Mouse (Mus musculus) retina, adult 2 months (tissue): ENCODE results near the gene Sirpa.

Source experiments
- DNase-seq: peaks from one replicate; pipeline ENCODE4 v3.0.0-alpha.2; 2012; ENCODE audit warnings: low read depth, low spot score

The Sirpa gene

DNA sequence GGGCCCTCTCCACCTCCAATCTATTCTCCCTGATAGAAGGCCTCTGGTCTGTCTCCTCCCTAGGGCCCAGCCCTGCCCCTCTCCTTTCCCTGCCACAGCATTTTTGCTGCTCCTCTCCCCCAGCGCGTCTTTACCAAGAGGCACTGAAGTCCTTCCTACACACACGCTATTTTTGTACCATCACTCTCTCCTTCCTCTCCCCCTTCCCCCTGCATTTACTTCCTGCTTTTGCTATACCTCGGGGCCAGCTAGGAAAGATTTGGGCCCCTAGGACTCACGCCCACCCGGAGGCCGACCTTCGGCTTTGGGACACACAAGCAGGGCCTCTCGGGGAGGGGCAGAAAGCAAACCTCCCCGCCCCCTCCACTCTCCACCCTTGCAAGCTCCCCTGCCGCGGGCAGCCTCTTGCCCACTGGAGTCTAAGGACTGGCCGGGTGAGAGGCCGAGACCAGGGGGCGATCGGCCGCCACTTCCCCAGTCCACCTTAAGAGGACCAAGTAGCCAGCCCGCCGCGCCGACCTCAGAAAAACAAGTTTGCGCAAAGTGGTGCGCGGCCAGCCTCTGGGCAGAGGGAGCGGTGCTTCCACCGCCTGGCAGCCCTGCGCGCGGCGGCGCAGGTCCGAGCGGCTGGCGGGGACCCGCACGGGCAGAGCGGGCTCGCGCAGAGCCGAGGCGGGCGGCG is at the start of gene Sirpa:
Sirpa (plus strand) TSS at position 377 of the 682 bp plus-strand sequence.
- no peak for DNase-seq

DNA sequence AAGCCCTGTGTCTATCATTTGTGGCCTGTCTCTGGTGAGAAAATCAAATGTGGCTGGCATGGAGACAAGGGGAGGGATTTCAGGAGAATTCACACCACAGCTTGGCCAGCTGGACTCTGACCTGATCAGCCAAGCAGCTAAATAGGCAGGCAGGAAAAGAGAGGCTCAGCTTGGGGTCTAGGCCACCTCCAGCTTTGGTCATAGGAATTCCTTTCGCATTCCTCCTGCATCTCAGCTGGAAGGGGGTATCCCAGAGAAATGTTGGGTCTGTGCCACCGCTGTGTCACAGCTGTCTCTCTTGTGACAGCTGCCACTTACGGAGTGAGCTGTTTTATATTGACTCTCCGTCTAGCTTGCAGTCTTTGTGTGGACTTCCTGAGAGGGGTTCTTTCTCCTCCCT is 48.2 kb upstream of the Sirpa start:
- no peak for DNase-seq

DNA sequence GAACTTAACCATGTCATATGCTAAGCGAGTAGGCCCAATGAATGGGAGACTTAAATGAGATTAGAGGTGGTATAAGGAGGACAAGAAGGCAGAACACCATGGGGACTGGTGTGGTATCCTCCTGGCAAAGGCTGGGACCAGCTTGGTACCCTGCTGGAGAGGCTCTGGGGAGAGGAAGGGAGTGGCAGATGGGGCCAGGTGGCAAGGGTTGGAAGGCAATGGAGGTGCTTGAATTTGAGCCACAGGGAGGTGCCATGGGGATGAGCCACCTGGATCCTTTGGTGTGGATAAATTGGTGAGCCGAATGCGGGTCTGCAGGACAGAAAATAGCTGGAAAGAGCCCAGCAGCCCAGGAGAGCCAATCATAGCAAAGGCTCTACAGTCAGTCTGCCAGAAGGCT is 47.7 kb upstream of the Sirpa start:
- no peak for DNase-seq

DNA sequence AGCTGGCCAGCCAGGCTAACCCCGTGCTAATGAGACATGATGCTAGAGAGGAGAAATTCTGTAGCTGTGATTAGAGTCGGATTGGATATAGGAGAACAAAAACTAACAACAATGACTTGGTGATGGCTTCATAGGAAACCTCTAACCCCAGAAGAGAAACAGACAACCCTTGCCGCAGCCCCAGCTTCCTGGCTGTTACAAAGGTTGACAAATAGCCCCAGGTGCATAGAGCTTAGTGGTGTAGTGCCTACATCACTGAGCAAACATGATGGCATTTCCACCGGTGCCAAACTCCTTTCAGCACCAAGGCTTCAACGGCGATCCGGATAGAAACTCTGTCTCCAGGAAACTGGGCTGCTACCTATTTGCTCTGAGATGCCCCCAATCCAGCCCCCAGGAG is 47.0 kb upstream of the Sirpa start:
- DNase-seq, result no peak

DNA sequence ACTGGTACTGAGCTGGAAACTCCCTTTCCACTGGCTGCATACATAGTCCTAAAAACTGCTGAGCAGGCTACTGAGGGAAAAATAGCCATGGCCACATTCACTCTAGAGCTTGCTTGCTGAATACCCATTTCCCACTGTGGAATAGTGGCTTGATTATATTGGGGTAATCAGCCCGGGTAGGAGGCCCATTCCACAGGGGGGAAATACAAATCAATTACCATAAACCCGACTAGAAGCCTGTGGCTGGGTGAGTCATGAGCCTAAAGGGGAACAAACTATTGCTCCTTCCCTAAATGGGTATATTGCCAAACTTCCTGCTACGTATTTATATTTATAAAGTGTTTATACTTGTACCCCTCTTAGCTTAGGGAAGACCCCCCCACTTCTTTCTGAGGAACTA is 45.9 kb upstream of the Sirpa start:
- no peak for DNase-seq

DNA sequence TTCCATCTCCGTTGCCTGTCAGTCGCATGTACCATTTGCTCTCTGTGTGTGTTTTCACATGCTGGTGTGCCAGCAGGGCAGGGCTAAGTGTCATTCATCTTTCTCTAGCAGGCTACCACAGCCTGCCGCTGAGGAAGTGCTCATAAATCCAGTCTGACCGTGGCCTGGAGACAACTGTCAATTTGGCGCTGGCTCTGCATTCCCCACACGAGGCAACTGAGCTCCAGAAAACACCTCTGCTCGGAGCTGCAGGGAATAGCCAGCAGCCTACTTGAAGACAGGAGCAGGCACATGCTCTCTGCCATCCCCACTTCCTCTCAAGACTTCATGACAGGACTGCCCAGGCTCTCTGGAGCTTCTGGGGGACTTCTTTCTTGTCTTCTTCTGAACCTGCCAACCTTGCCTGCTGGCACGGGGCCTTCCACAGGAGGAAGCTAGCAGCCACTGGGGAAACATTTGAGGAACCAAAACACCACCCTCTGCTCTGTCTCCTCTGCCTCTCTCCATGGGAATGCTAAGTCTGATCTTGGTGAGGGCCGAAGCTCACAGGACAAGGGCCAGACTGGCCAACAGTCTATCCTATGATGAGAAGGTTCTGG is 43.0 kb upstream of the Sirpa start:
- no peak for DNase-seq

DNA sequence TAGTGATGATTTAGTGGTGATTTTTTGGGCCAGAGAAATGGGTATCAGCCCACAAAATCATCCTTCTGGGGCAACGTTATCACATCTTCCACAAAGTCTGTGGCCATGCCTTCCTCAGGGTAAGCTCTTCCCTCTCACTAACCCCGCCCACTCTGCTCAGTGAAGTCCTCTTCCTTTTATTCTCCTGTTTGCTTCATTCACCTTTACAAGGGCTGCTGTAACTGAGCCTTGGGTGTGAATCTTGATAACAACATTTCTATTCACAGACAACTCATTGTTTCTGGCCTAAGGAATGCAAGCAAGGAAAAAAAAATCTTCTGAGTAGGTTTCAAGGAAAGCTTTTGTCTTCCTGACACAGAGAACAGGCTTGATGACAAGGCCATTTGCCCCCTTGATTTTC is 41.9 kb upstream of the Sirpa start:
- no peak for DNase-seq

DNA sequence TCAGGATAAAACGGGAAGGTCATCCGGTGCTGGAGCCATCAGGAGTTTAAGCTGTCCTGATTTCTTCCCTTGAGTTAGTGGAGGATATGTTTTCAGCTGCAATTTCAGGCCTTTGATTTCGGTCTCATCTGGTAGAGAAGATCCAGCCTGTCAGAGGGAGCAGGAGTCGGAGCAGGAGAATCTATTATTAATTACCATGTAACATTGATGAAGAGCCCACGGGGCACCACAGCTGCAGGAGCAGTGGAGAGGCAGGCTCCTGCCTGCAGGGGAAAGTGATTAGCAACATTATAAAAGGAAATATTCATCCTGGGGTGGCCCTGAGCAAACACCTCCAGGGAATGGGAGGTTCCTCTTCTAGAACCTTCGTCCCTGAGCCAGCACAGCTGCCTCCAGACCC is 36.6 kb upstream of the Sirpa start:
- no peak for DNase-seq

DNA sequence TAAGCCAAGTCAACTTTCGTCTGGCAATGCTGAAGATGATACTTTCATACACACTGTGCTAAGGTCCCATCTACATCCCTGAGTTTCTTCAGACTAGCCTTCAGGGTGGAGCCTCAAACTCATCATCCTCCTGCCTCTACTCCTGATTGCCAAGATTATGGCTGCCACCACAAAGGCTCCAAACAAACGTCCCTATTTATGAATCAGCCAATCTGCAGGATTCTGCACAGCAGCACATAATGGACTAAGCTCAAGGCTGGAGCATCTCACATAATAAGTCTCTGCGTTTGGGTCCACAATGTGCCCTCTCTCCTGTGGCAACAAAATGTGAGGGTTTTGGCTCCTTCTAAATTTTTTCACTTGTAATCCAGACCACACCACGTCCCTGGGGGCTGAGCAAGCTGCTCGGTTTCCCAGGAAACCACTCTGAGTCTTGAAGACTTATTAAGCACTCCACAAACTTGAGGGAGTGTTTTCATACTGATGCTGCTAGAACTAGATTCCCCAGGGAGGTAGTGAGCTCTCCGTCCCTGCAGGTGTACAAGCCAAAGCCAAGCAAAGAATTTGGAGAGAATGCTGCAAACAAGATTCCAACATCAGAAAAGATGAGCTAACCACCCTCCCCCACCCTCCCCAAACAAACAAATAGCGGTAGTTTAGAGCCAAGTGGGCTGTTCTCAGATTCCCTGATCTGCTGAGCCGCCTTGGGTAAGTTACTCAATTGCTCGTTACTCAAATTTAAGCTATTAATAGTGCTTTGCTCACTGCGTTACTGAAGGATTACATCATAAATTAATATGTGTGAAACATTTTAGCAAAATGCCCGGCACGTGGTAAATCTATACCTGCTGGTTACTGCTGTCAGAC is 34.4 kb upstream of the Sirpa start:
- DNase-seq, result no peak

DNA sequence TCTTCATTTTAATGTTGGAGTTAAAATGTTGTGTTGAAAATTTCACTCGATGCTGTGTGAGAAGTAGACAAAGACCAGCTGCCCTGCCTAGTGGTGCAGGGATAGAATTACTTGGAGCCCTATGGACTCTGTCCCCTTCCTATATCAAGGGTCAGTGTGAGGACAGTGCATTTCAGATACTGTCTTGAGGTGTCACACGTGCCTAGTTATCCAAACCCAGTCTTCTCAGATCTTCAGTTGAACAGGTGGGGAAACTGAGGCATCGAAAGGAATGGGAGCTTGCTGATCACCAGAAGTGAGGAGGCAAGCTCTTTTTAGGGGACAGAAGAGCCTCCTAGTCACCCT is 33.8 kb upstream of the Sirpa start:
- no peak for DNase-seq

DNA sequence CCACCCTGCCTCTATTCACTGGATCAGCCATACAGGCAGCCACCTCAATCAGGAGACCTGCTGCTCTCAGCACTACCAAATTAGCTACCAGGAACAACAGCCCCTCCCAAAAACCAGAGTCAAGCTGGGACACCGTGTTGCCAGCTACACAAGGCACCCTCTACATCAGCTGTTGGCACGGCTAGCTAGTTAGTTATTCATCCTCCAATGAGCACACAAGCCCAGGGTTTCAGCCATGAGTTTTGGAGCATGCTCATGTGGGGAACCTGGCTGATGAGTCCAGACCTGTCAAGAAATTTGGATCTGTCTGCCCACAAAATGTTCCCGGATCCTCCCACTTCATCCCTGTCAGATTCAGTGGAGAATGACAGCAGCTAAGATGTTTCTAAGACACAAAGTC is 30.8 kb upstream of the Sirpa start:
- DNase-seq, result no peak

DNA sequence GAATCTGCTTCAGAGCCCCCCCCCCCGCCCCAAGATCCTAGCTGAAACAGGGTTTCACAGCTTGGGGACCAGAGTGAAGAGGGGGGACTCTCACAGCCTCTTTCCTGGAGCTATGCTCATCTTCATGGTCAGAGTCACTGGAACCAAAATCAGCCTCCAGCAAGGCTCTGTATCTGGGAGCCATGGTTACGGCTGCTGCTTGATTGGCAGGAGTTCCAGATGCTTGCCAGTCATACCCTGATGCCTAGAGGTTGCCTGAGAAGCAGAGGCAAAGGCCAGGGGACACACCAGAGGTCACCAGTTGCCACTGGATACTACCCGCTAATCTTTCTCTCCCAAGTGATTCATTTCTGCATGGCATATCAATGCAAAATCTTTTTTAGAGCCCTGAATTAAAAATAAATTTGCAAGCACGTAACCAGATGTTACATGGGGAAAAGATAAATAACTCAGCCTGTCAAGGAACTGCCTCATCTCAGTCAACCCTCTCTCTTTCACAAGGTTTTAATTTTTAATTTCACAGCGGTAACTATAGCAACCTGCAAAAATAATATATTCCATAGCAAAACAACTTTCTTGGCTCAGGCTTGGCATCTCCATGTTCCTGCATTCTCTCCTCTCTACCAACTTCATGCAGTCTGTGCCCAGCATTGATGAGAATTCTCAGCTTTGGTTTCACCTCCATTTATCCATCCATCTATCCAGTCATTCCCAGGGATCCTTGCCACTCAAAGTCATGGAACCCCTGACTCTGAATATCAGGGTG is 28.5 kb upstream of the Sirpa start:
- no peak for DNase-seq

DNA sequence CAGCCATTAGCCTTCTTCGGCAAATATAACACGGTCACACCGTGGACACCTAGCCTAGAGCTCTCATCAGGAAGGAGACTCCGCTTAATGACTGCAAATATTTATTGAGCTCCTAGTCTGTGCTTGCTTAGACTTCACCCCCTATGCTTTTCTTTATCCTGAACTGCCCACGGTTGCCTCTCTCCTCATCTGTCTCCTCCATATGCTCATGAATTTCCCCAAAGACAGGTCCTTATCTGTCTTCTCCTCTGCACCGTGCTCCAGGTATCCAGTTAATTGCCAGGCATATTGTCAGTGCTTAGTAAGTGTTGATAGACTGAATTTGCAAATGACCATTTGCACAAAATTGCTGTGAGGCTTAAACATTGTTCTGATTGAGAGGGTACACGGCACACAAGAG is 23.5 kb upstream of the Sirpa start:
- no peak for DNase-seq

DNA sequence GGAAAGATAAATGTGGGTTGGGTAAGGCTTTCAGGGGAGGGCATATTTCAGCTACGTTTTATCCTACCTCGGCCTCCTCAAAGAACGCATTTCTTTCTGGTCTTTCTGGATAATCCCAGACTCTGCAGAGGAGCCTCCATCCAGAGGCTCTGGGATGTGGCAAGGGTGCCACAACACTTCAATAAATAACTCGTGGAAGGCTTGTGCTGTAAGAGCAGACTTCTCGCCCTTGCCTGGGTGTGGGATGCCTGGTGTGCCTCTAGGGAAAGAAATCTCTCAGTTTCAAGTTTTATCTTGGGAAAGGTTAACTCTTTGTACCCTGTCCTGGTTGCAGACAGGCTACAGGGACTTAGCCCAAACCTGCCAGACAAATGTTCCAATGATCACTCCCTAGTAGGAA is 23.1 kb upstream of the Sirpa start:
- no peak for DNase-seq

DNA sequence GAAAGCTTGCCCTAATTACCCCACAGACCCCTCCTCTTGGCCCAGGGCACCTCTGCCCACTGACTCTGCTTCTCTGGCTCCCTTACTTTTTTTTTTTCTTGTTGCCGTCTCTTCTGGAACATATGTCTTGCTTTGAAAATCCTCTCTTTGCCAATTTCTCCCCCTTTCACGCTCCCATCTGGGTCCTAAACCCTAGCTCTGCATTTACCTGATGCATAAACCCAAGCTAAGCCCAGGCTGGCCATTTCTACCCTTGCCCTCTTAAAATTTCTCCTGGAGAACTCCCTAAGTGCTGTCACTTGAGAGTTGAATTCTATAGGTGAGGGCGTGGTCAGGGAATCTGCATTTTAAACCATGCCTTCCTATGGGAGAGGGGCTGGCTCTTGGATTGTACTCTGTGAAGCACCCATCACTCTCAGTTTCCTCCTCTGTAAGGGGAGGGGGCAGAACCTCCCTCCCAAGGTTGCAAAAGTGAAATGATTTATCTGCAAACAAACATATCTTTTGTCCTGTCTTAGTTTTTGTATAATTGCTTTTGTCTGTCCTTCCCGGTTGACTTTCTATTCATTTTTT is 18.8 kb upstream of the Sirpa start:
- DNase-seq, result no peak

DNA sequence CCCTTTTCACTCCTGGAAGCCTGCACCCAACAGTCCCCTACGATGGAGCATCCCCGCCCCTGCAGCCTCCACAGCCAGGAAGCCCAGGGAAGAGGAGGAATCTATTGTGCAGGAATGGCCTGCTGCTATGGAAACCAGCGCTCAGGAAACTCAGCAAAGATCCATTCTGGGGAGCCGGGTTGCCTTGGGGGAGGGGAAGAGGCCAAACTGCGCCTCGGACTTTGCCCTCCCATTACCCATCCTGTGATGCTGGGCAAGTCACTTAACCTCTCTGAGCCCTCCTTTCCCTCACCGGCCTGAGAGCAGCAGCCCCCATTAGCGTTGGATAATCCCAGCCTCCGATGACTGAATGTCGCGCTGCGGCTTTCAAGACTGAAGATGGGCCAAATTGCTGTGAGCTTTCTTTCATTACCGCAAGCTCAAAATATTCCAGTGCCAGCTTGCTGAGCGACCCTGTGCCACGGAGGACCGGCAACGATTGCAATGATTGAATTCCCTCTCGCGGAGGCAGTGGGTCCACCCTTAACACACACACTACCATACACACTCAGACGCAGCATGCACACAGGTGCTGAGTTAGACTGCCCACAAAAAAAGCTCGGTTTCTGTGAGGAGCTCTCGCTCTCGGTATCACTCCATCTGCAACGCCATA is 18.1 kb upstream of the Sirpa start:
- DNase-seq, result no peak

DNA sequence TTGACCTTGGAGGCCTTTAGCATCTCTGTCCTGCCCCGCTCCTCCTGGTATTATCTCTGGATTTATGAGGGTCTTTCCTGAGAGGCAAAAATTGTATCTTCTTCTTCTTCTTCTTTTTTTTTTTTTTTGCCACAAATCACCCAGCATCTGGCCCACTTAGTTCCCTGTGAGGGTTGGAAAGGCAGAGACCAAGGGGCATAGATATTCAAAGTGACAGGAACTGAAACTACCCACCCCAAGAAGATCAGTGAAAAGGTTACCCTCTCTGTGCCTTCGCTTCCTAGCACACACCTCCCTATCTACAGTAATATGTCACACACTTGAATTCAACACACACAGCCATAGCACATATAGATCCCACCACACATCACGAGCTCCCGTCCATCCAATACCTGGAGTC is 17.5 kb upstream of the Sirpa start:
- DNase-seq, result no peak

DNA sequence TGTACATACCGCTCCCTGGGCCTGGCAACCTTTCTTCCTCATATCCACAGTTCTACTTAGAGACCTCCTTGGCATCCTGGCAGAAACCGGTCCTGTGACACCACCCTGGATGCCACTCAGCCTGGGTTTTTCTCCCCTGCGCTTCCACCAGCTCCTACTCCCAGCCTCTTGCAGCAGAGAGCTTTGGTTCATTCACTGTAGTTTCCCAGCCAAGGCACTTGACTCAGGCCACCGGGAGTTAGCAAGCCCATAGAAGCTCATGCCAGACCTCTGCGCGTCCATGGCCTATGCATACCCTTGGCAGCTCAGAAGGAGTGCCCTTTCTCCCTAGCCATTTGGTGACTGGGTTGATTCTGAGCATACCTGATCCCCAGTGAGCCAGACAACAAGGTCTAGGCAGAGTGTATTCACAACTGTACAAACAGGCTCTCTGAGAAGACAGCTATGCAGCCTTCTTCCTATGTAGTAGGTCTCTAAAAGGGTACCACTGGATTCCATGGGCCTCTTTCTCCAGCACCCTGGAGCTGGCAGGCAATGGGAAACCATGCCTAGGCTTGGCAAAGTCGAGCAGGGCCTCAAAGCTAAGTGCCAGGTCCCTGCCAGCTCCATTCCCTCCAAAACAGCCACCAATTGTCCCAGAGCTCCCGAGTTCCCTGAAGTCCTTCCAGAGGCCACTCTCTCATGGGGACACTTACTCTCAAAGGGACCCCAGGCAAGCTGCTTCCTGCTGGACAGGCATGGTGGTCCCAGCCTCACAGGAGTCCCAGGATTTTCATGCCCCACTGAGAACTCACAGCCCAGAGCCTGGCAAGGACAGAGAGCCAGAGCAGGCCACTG is 15.8 kb upstream of the Sirpa start:
- DNase-seq, result no peak

DNA sequence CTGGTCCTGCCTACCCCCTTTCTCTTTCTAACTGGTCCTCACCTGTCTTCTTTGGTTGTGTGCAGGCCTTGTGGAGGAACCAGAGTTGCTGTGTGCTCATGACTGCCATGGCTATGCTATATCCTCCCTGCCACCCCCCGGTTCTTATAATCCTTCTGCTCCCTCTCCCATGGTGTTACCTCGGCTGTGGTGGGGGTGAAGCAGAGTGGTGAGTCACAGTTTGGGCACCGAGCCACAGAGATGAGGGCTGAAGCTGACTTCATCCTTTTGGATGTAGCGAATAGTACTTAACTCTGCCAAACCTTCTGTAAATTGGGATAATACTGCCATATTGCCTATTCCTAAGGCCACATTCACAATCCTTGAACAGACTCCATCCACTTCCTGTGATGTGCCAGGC is 12.0 kb upstream of the Sirpa start:
- DNase-seq, result no peak

DNA sequence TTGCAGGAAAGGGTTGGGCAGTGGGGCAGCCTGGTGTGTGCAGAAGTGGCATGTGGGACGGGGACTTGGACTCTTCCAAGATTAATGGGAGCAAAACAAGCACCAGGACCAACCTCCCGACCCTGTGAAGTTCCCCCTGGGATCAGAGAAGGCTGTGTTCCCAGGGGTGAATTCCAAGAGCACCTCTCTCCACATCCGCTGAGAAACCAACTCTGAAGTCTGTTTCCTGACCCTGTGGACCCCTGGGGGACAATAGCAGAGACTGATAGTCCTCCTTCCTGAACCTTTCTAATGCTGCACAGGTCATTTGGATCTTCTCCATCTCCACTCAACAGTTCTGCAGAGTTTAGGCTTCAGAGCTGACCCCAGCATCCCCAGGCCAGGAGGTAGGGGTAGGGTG is 10.8 kb upstream of the Sirpa start:
- DNase-seq, result no peak

DNA sequence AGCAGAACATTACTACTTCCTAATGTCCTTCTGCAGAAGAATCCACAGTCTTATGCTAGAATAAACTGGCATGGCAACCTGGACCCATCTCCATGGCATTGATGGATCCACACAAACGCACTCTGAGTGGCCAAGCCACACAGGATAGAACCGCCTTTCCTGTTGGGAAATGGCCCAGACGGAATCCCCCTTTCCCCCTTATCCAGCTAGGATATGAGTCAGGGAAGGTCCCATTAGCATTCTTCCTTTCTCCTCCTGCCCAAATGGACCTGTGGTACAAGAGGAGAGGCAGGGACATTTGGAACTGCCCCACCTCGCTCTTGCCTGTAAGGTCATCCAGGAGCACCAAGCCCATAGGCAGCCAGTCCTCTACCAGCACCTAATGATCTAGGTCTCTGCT is 10.4 kb upstream of the Sirpa start:
- no peak for DNase-seq
